Mouse (Mus musculus): ENCODE data around the gene Adig. TPM values are rescaled to one million over a fixed set of nuclear protein-coding genes. Genes with fewer than 3 reads are reported as not detected.

Gene Adig
- total RNA-seq (2021) = 43.7 and 44.2 TPM in 2 replicates
- long read RNA-seq, transcript Adig-201 (3 exons, 632 nt) = major isoform, 19 of 30 reads
- long read RNA-seq, partial matches to known transcripts = 1 of 30 reads
- long read RNA-seq, other reads (novel, unspliced or antisense) = 9 of 30 reads

GRCm38 (mm10) chr2:158501836-158502812, at the start of gene Adig:
TSS of gene Adig (plus strand) at chr2:158502612.
- DNase-seq = no peak

GRCm38 (mm10) chr2:158456451-158456850, 46.0 kb upstream of the Adig start:
- no peak for DNase-seq

- no peak for DNase-seq
Measured at GRCm38 (mm10) chr2:158457610-158458009, 44.8 kb upstream of the Adig start.

GRCm38 (mm10) chr2:158462450-158462849, 40.0 kb upstream of the Adig start:
- DNase-seq = no peak

GRCm38 (mm10) chr2:158474159-158474558, 28.3 kb upstream of the Adig start:
- DNase-seq = no peak

GRCm38 (mm10) chr2:158477640-158478039, 24.8 kb upstream of the Adig start:
- no peak for DNase-seq

- no peak for DNase-seq
Measured at GRCm38 (mm10) chr2:158498457-158498856, 4.0 kb upstream of the Adig start.

GRCm38 (mm10) chr2:158503226-158503625, 814 bp downstream of the Adig start:
- no peak for DNase-seq

- DNase-seq = no peak
Measured at GRCm38 (mm10) chr2:158503671-158504070, 1.3 kb downstream of the Adig start.

GRCm38 (mm10) chr2:158506475-158506874, 4.1 kb downstream of the Adig start:
- no peak for DNase-seq

- no peak for DNase-seq
Measured at GRCm38 (mm10) chr2:158507046-158507445, 4.6 kb downstream of the Adig start.

GRCm38 (mm10) chr2:158510665-158511064, 8.3 kb downstream of the Adig start:
- DNase-seq = peak; percentile 89

GRCm38 (mm10) chr2:158512528-158512927, 10.1 kb downstream of the Adig start, which contains the start of gene Arhgap40:
TSS of gene Arhgap40 (plus strand) at chr2:158512796.
- no peak for DNase-seq

GRCm38 (mm10) chr2:158513821-158514336, 11.5 kb downstream of the Adig start:
- no peak for DNase-seq

- no peak for DNase-seq
Measured at GRCm38 (mm10) chr2:158518583-158518982, 16.2 kb downstream of the Adig start.

- no peak for DNase-seq
Measured at GRCm38 (mm10) chr2:158519071-158519470, 16.7 kb downstream of the Adig start.

- DNase-seq = no peak
Measured at GRCm38 (mm10) chr2:158519800-158520199, 17.4 kb downstream of the Adig start.

GRCm38 (mm10) chr2:158523060-158523459, 20.6 kb downstream of the Adig start:
- peak; percentile 57 for DNase-seq

- no peak for DNase-seq
Measured at GRCm38 (mm10) chr2:158524129-158524860, 21.9 kb downstream of the Adig start.

GRCm38 (mm10) chr2:158534090-158534489, 31.7 kb downstream of the Adig start:
- DNase-seq = peak; percentile 48

- DNase-seq = no peak
Measured at GRCm38 (mm10) chr2:158534559-158534958, 32.1 kb downstream of the Adig start.
